Mouse (Mus musculus) midbrain, embryonic 13.5 days (tissue): ENCODE results near the gene Stk19. TPM values are rescaled to one million over a fixed set of nuclear protein-coding genes. Genes with fewer than 3 reads are reported as not detected.

ENCODE experiments used
- ATAC-seq: fragments of 200-750 bp; cut with Nextera tagmentation; 2 replicates; pipeline ENCODE4 v1.8.0; 2017; ENCODE audit warnings: mild to moderate bottlenecking, moderate TSS enrichment, moderate library complexity
- H3K27ac ChIP-seq: fragments of 300-500 bp; sonication (generic); 2 replicates; pipeline ENCODE4 v1.5.1; 2015; ENCODE audit warnings: inconsistent platforms, mild to moderate bottlenecking, moderate library complexity
- H3K27me3 ChIP-seq: fragments of 300-500 bp; sonication (generic); 2 replicates; pipeline ENCODE4 v1.6.1; 2015; ENCODE audit warnings: mild to moderate bottlenecking, inconsistent platforms
- H3K36me3 ChIP-seq: fragments of 300-500 bp; sonication (generic); 2 replicates; pipeline ENCODE4 v1.6.1; 2015; ENCODE audit warnings: mild to moderate bottlenecking, inconsistent platforms
- H3K4me1 ChIP-seq: fragments of 300-500 bp; sonication (generic); replicated peaks from 2 replicates; pipeline ENCODE4 v1.6.1; 2015; ENCODE audit warnings: inconsistent platforms
- H3K4me2 ChIP-seq: fragments of 300-500 bp; sonication (generic); replicated peaks from 2 replicates; pipeline ENCODE4 v1.6.1; 2015; ENCODE audit warnings: moderate library complexity, mild to moderate bottlenecking, inconsistent platforms
- H3K4me3 ChIP-seq: fragments of 300-500 bp; sonication (generic); replicated peaks from 2 replicates; pipeline ENCODE4 v1.5.1; 2015; ENCODE audit warnings: mild to moderate bottlenecking, inconsistent platforms
- H3K9ac ChIP-seq: fragments of 300-500 bp; sonication (generic); replicated peaks from 2 replicates; pipeline ENCODE4 v1.6.1; 2015; ENCODE audit warnings: mild to moderate bottlenecking, inconsistent platforms
- H3K9me3 ChIP-seq: fragments of 300-500 bp; sonication (generic); 2 replicates; pipeline ENCODE4 v1.6.1; 2016; ENCODE audit warnings: mild to moderate bottlenecking, inconsistent platforms
- WGBS: fragments of 180-500 bp; shearing (Covaris S2); methylation state at CpG from one replicate; pipeline ENCODE4 v1.1.7; 2015; 5-methylcytosine and 5-hydroxymethylcytosine counted together
- polyA plus RNA-seq: library from polyadenylated mRNA; unstranded; fragments of >200 nt; fragmentation: Nextera tagmentation; extraction: Ambion mirVana; gene quantifications from 2 replicates; pipeline ENCODE4 v1.2.1, GENCODE M21; 2015

Gene Stk19
- polyA plus RNA-seq, 1 experiment from 2014 or later: 40.5 TPM

DNA sequence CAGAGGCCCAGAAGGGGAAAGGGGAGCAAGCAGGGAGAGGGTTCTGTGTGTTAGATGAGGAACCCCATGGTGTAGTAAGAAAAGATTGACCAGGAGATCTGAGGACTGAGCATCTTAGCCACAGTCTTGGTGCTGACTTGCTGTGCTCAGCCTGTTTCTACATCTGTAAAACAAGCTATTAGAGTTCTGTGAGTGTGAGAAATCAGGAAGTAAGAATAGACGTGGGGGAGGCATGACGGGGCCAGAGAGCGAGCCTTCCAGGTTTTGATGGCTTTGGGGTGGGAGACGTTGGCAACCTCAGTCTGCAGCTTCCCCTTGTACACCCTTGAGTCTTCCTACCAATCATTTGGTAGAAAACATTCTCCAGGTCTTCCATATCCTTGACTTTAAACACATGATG is 21.9 kb upstream of the Stk19 start:
- H3K4me2 ChIP-seq: no peak overlapping the region
- WGBS: 81% methylated on average over 4 of the region's 4 CpGs
- H3K9me3 ChIP-seq: no peaks in the 10 kb centered on the region
- H3K4me3 ChIP-seq: no peak overlapping the region
- no peak overlapping the region for H3K9ac ChIP-seq
- peaks cover 41% of the 10 kb centered on the region for H3K36me3 ChIP-seq
- H3K27me3 ChIP-seq: no peaks in the 10 kb centered on the region
- H3K27ac ChIP-seq: no peak overlapping the region
- no peak for ATAC-seq
- no peaks in the 10 kb centered on the region for H3K4me1 ChIP-seq

GRCm38 (mm10) chr17:34855825-34856224 is 19.1 kb upstream of the Stk19 start:
- Histone ChIP-seq H3K9me3 (no peaks in the 10 kb centered on the region), H3K27me3 (no peaks in the 10 kb centered on the region), H3K4me3 (no peak overlapping the region), H3K36me3 (peaks cover 55% of the 10 kb centered on the region), H3K4me1 (peaks cover 11% of the 10 kb centered on the region), H3K9ac (no peak overlapping the region), H3K27ac (no peak overlapping the region), H3K4me2 (no peak overlapping the region)
- WGBS: 34% methylated on average over 3 of the region's 3 CpGs
- ATAC-seq: 0 out of 2 replicates have a peak, but pooled peaks have one; percentile 53

- no peaks in the 10 kb centered on the region for H3K9me3 ChIP-seq
- H3K9ac ChIP-seq: no peak overlapping the region
- H3K27ac ChIP-seq: no peak overlapping the region
- H3K36me3 ChIP-seq: peaks cover 55% of the 10 kb centered on the region
- H3K4me3 ChIP-seq: no peak overlapping the region
- 88% methylated on average over 3 of the region's 3 CpGs for WGBS
- peaks cover 14% of the 10 kb centered on the region for H3K4me1 ChIP-seq
- no peaks in the 10 kb centered on the region for H3K27me3 ChIP-seq
- ATAC-seq: no peak
- H3K4me2 ChIP-seq: no peak overlapping the region
Observed at GRCm38 (mm10) chr17:34854761-34855160, 18.0 kb upstream of the Stk19 start.

DNA sequence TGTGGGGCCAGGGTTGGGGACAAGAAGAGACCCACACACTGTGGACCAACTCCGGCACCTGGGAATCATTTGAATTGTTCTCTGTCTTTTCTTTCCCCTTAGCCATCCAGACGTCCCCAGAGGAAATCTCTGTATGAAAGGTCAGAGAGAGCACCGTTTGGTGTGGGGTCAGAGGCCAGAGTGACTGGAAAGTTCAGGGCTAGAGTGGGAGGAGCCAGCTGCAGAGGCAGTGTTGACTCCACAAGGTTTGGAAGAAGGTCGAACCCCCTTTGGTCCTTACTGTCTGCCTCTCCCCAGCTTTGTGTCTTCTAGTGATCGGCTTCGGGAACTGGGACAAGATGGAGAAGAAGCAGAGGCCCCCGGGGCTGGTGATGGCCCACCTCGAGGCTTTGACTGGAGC is 16.8 kb upstream of the Stk19 start:
- H3K9me3 ChIP-seq: no peaks in the 10 kb centered on the region
- peaks cover 26% of the 10 kb centered on the region for H3K4me1 ChIP-seq
- ATAC-seq: no peak
- H3K27me3 ChIP-seq: no peaks in the 10 kb centered on the region
- H3K27ac ChIP-seq: no peak overlapping the region
- H3K4me3 ChIP-seq: no peak overlapping the region
- WGBS: 83% methylated on average over 8 of the region's 8 CpGs
- no peak overlapping the region for H3K4me2 ChIP-seq
- peaks cover 55% of the 10 kb centered on the region for H3K36me3 ChIP-seq
- H3K9ac ChIP-seq: no peak overlapping the region

DNA sequence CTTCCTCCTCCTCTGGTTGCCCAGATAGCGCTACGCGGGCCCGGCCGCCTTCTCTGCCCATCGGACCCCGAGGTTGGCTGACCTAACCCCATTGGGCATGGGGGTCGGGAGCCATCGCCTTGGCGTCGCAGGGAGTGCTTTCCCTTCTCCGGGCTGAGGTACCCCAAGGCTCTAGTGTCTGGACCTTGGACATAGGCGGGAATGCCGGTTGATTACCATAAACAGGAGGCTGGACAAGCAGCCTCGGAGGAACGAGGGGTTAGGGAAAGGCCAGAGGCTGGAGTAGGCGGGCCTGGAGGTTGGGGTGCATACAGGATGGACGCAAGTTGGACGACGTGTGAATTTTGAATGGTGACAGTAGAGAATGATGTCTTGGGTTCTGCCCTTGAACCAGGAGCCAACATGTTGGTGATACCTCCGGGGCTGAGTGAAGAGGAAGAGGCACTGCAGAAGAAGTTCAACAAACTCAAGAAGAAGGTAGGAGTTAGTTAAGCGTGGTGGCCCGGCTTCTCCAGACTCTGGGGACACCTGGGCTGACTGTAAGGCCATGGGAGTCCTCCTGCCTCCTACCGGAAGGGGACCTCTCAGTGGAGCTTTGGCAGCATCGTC is 13.9 kb upstream of the Stk19 start:
- Histone ChIP-seq H3K27ac (peak overlapping the region; percentile 61; the same call in 1 of the 2 replicates), H3K4me3 (peak overlapping the region; percentile 91), H3K36me3 (peaks cover 57% of the 10 kb centered on the region), H3K9me3 (no peaks in the 10 kb centered on the region), H3K27me3 (no peaks in the 10 kb centered on the region), H3K4me2 (peak overlapping the region; percentile 97), H3K4me1 (peaks cover 26% of the 10 kb centered on the region), H3K9ac (peak overlapping the region; percentile 90)
- WGBS: 2% methylated on average over 25 of the region's 25 CpGs
- no peak for ATAC-seq

GRCm38 (mm10) chr17:34849722-34850516 is 13.2 kb upstream of the Stk19 start, which contains the start of the genes Skiv2l and Nelfe:
Gene Skiv2l, minus strand, starts transcription at chr17:34850210.
Gene Nelfe, plus strand, starts transcription at chr17:34850391.
- whole genome bisulfite sequencing: under 1% methylated on average over 52 of the region's 65 CpGs
- Histone ChIP-seq H3K9me3 (no peaks in the 10 kb centered on the region), H3K4me2 (peak within 1 kb of the TSS; percentile 97), H3K27me3 (no peaks in the 10 kb centered on the region), H3K9ac (peak within 1 kb of the TSS; percentile 90), H3K4me1 (peaks cover 26% of the 10 kb centered on the region), H3K4me3 (peak within 1 kb of the TSS; percentile 91), H3K36me3 (peaks cover 59% of the 10 kb centered on the region), H3K27ac (peak within 1 kb of the TSS; percentile 61)
- peak; percentile 97 for ATAC-seq

GRCm38 (mm10) chr17:34847615-34848014 is 10.9 kb upstream of the Stk19 start:
- Histone ChIP-seq H3K4me1 (peaks cover 26% of the 10 kb centered on the region), H3K9me3 (no peaks in the 10 kb centered on the region), H3K4me2 (no peak overlapping the region), H3K27me3 (no peaks in the 10 kb centered on the region), H3K27ac (no peak overlapping the region), H3K4me3 (no peak overlapping the region), H3K9ac (no peak overlapping the region), H3K36me3 (peaks cover 61% of the 10 kb centered on the region)
- 95% methylated on average over 7 of the region's 7 CpGs for WGBS
- no peak for ATAC-seq

DNA sequence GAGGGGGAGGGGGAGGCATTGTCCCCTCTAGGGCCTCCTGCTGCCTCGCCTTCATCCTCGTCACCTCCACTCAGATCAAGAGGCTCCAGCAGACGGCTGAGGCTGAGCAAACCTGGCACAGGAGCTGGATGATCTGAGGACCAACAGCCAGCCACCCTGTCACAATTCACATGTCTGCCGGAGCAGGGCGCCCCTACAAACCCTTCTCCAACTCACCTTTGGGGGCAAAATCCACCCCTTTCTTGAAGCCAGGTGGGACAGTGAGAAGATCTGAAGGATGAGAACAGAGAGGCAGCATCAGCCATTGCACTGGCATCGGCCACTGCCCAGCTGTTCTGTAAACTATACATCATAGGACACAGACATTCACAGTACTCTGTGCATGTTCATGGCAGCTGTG is 10.4 kb upstream of the Stk19 start:
- H3K9me3 ChIP-seq: no peaks in the 10 kb centered on the region
- H3K4me2 ChIP-seq: no peak overlapping the region
- H3K9ac ChIP-seq: no peak overlapping the region
- 88% methylated on average over 6 of the region's 6 CpGs for WGBS
- peaks cover 26% of the 10 kb centered on the region for H3K4me1 ChIP-seq
- H3K36me3 ChIP-seq: peaks cover 61% of the 10 kb centered on the region
- H3K4me3 ChIP-seq: no peak overlapping the region
- no peaks in the 10 kb centered on the region for H3K27me3 ChIP-seq
- ATAC-seq: no peak
- no peak overlapping the region for H3K27ac ChIP-seq

- H3K9ac ChIP-seq: no peak overlapping the region
- no peaks in the 10 kb centered on the region for H3K9me3 ChIP-seq
- peaks cover 84% of the 10 kb centered on the region for H3K36me3 ChIP-seq
- no peak overlapping the region for H3K27ac ChIP-seq
- ATAC-seq: no peak
- no peak overlapping the region for H3K4me3 ChIP-seq
- H3K27me3 ChIP-seq: no peaks in the 10 kb centered on the region
- H3K4me1 ChIP-seq: peaks cover 12% of the 10 kb centered on the region
- 93% methylated on average over 13 of the region's 13 CpGs for WGBS
- no peak overlapping the region for H3K4me2 ChIP-seq
Observed at GRCm38 (mm10) chr17:34844884-34845283, 8.1 kb upstream of the Stk19 start.

DNA sequence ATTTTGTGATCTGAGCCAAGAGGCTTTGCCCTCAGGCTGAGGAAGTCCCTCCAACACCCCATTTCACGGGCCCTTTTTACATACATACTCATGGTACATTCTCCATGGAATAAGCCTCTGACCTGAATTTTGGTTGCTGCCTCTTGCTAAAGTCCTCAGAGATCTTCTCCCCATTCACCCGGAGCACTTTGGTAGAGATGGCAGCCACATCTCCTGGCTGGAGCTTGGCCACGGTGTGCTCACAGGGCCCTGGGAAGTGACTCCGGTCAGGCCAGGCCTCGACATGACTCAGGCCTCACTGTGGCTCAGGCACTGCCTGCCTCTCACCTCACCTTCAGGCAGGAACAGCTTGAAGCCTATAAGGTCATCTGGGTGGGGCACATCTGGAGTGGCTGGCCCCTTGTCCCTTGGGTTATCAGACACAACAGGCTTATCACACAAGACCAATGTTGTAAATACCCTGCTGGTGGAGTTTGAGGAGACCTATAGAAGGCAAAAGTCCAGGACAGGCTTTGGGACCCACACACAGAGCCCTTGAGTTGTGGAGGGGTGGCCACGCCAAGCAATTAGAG is 4.1 kb upstream of the Stk19 start:
- no peak overlapping the region for H3K9ac ChIP-seq
- H3K9me3 ChIP-seq: no peaks in the 10 kb centered on the region
- H3K4me3 ChIP-seq: no peak overlapping the region
- no peak for ATAC-seq
- H3K4me2 ChIP-seq: no peak overlapping the region
- peaks cover 21% of the 10 kb centered on the region for H3K4me1 ChIP-seq
- H3K27ac ChIP-seq: no peak overlapping the region
- peaks cover 73% of the 10 kb centered on the region for H3K36me3 ChIP-seq
- WGBS: 88% methylated on average over 6 of the region's 6 CpGs
- H3K27me3 ChIP-seq: no peaks in the 10 kb centered on the region

- H3K4me1 ChIP-seq: peaks cover 32% of the 10 kb centered on the region
- H3K9ac ChIP-seq: no peak overlapping the region
- no peaks in the 10 kb centered on the region for H3K27me3 ChIP-seq
- no peaks in the 10 kb centered on the region for H3K9me3 ChIP-seq
- H3K4me2 ChIP-seq: no peak overlapping the region
- WGBS: 88% methylated on average over 7 of the region's 7 CpGs
- no peak overlapping the region for H3K4me3 ChIP-seq
- peaks cover 57% of the 10 kb centered on the region for H3K36me3 ChIP-seq
- no peak for ATAC-seq
- H3K27ac ChIP-seq: no peak overlapping the region
Observed at GRCm38 (mm10) chr17:34838785-34839184, 2.0 kb upstream of the Stk19 start.
